Mouse (Mus musculus) layer of hippocampus, adult 11-12 months (tissue): ENCODE results near the gene Rap2b.

Experiments
- DNase-seq: peaks from one replicate; pipeline ENCODE4 v3.0.0; 2022; ENCODE audit warnings: low spot score

The Rap2b gene

DNA sequence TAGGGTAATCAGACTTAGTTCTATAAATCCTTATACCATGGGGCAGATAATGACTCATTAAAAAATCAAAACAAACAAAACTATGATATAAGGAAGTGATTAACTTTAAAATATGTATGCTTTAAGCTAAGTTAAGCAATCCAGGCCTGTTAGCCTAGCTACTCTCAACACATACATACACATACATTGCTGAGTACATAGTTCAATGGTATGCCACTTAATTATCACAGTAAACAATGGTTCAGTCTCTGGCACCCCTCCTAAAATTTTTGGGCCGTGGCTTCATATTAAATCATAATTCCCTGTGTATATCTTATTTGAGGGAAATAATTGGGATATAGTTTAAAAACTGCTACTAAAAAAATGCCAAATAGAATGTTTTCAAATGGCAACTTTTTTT, at the start of gene Rap2b:
Gene Rap2b, plus strand, starts transcription at position 301 of the 400 bp plus-strand sequence.
- no peak for DNase-seq

DNA sequence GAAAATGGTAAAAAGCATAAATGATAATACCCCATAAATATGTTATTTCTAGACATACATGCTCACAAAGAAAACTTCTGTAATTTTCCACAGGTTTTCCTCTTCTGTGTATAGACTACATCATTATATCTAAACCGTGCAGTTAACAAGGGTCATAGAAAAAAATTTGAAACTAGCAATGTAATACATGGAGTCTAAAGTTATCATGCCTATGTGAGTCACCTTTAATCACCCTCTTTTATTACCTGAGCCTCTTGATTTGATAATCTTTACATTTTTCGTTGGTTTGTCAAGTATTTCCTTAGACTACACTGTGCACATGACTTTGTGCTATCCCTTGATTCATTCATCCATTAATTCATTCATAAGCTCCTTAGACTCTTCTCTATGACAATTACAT, 46.4 kb upstream of the Rap2b start:
- no peak for DNase-seq

DNA sequence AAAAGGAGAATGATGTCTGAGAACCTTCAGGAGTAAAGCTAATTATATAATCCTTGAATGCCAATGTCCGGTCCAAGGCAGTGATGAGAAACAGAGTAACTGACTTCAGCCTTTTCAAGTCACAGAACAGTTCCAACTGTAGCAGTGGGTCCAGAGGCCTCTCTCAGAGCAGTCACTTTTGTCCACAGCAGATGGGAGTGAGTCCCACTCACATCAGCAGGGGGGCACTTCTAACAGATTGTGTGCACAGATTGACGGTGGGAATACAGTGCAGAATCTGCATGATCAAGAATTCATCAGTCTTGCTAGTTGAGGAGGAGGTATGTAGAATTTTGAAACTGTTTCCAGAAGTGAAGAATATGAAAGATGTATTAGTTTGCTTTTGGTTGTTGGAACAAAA, 41.4 kb upstream of the Rap2b start:
- peak; percentile 49 for DNase-seq

DNA sequence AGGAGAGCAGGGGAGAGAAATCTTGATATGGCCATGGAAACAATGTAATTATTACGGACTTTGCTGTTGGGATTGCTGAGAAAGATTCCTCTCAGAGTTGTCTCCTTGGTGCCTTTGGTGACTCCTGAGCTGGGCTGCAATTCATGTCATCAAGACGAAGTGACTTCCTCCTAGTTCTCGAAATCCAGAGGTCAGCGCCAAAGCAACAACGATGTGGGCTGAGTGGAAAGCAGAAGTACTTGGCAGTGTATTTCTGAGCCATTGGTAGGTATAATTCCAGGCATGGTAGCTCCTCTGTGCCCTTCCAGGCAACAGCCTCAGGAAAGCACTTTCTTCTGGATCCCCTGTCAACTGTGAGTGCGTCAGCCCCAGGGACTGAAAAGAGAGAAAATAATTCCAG, 39.8 kb upstream of the Rap2b start:
- no peak for DNase-seq

DNA sequence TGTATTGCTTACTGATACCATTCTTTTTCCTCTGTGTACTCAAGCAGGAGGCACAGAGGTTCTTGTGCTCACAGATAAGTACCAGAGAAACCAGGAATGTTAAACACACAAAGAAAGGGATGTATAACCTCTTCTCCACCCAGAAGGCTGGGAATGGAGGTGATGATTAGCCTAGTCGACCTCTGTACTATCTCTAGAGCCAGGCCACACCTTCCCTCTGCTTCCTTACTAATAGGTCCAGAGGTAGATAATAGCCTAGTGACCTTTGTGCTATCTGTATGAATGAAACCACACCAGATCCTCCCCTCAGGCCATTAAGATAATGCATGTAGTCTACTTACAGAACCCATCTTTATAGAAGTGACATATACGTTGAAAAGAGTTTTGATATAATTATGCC, 25.2 kb upstream of the Rap2b start:
- DNase-seq: no peak

DNA sequence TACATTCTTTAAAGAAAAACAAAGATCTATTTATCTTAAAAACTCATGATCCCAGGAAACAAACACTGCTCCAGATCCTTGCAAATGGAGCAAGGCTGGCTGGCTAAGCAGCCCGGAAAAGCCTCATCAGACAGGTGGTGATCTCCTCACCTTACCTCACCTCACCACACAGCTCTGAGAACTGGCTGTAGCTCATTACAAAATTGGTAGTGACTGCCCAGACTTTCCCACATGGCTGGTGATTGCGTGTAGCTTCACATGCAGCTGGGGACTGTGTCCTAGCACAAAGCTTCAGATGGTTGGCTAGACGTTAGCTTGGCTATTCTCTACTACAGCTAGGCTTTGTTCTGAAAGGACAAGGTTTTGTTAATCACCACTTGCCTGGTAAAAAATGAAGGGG, 24.2 kb upstream of the Rap2b start:
- DNase-seq: no peak

DNA sequence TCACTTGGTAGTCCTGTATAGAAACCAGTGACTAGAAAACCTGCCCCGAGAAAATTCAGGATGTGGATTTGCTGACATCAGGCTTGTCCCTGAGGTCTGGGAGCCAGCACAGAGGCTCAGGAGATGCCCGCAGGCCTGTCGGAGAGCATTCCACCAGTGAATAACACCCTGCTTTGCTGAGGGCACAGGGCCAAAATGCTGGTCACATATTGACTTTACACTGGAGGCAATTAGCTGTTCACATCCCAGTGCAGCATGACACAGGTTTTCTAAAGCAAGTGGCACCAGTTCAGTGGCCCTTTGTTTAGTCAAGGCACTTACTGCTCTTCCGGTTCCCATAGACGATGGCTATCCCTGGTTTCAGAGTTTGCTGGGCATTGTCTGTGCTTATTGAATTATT, 21.1 kb upstream of the Rap2b start:
- no peak for DNase-seq

DNA sequence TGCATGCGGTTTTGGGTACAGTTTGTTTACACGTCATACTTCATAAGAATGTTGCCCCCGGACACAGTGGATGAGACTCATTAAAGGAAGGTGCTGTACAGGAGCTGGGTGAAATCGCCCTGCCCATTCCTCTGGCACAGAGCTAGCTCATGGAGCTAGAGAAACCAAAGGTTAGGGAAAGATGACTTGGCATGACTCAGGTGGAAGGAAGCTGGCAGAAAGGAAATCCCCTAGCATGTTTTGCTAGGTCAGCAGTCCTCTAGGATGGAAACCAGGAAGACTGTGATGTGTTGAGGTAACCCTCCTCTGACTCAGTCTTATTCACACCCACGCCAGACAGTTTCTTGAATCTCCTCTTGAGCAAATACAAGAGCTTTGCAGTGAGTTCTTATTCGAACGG, 17.4 kb upstream of the Rap2b start:
- no peak for DNase-seq

DNA sequence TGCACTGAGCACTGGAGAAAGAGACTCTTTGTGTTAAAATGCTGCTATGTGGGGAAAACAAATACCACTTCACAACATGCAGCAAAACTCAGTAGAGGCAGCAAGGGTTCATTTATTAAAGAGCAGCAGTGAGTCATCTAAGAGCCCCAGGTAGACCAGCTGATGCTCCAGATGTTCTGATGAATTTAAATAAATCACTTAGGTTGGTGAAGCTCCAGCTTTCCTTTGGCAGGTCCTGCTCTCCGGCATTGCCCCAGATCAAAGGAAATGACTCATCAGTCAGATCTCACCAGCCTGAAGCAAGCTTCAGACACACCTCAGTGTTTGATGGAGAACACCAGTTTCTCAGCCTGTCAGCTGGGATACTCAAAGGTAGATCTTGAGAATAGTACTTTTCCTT, 15.8 kb upstream of the Rap2b start:
- DNase-seq: no peak

DNA sequence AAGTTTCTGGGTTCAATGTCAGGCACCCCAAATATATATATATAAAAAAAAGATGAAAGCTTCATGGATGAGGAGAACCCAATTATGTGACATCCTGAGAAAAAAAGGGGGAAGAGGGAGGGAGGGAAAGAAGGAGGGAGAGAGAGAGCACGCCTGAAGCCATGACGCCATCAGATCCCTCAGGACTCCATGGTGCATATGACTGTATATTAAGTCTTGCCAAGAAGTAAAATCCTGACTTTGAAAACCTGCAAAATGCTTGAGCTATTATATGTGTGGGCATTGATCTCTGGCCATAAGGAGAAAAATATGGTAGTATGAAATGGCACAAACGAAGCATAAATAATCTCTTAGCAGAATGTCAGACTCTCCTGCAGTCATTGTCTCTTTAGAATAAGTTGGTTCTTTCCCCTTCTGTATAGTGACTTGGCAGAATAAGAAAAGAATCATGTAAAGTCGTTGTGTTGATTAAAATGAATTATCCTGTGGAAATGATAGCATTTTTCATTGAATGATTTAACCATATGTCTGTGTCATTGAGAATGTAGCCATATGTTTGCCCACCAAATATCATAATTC, 13.3 kb upstream of the Rap2b start:
- no peak for DNase-seq

DNA sequence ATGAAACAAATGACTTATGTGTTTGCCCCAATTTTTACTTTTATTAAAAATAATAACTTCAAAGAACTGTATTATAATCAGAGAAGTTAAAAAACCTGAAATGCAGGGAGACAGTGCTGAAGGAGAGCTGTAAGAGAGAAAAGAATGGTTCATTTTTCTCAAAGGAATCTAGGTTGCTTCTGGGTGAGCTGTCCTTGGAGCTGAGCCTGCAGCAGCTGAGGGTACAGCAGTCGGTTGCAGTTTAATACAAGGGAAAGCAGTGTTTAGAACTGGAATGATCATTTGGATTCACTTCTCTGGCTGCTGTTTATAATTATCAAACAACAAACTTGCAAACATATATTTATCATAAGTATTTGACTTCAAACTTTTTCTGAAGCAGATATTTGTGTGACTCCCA, 12.0 kb upstream of the Rap2b start:
- no peak for DNase-seq

DNA sequence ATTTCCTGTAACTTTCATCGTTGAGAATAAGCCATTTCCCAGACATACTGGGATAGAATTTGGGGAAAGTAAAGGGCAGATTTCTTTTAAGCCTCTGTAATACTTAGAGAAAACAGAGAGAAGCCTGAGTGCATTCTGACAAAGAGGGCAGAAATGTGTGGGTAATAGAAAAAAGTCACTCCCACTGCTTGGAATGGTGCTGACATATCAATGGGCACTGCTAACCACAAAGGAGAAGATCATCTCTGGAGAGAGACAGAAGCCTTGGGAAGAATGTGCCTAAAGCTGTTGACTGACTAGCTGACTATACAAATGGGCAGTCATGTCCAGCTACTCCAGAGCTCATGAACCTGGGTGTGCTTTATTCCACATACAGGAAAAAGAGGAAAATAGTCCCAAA, 6.0 kb upstream of the Rap2b start:
- DNase-seq: no peak

DNA sequence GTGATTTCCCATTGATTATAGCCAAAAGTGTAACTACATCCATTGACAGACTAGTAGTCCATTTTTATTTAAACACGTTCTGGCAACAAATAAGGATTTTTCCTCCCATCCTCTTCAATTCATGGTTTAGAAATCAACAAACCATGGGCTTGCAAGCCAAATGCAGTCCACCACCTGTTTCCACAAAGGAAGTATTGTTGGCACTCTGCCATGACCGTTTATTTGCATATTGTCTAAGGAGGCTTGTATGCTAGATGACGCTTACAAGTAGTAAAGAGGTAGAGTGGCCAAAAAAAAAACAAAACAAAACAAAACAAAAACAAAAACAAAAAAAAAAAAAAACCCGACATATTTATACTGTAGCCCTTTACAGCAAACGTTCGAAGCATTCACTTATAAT, 3.3 kb upstream of the Rap2b start:
- no peak for DNase-seq

DNA sequence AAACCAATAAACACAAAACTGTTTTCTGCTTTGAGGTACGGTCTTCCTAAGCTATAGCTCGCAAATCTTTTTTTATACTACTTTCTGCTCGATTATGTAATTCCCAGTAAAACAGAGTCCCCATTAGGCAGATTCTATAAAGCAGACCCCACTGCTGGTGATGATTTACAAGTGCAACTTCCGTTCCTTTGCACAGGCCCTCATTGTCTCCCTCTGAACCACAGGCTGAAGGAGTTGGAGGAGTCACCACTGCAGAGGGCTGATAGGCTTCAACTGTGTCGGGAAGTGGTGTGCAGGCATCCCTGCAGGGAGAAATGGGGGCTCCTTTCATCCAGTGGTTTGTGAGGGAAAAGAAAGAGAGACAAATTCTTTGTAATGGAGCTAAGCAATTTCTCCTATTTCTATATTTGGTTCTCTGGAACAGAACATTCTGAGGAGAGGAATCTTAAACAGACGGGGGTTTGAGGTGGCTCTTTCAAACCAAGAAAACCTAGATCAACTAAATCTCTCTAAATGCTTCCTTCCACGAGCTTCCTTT, 2.6 kb upstream of the Rap2b start:
- DNase-seq: no peak

DNA sequence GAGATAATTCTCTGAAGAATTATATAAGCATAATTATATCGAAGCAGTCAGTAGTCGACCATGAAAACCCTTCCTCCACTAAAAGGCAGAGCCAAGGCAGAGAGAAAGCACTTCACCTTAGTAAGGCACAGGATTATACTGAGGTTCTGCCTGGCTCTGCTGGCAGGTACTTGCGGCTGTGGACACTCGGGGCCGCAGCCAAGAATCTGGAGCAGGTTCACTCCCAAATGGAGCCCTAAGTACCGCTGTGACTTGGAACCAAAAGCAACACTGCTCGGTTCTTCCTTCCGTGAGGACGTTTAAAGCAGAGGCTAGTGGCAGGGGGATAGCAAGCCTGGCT, 1.4 kb downstream of the Rap2b start:
- DNase-seq: no peak

DNA sequence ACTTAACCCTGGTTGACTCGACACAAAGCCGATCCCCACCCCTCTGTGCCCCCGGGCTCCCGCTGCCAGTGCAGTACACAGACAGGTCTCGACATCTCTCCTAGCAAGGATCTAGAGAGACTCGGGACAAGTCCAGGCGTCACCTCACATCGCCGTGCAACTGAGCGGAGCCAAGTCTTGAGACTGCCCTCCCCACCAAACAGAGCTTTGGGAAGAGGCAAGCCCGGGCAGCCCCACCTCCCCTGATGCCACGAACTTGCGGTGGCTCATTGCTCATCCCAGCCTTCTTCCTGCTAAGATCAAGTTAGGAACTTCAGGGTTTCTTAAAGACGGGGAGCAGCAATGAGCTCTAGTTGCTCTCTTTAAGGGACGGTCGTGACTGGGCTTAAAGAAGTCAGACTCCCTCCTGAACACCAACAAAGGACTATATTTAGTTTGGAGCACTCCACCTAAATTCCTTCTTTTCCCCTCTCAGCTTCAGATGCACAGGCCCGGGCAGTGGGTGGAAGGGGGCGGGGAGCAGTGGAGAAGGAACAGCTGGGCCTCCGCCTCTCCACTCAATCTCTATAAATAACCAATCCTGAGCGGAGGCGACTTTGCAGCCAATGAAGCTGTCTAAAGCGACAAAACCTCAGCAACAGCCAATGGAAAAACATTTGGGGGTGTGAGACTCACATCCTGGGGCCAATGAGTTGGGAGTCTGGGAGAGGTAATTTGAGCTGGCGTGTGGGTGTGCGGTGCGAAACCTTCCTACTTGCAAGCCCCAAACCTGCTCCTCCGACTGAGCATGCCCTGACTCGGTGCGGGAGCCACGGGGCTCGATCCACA, 1.9 kb downstream of the Rap2b start:
- peak; percentile 94 for DNase-seq

DNA sequence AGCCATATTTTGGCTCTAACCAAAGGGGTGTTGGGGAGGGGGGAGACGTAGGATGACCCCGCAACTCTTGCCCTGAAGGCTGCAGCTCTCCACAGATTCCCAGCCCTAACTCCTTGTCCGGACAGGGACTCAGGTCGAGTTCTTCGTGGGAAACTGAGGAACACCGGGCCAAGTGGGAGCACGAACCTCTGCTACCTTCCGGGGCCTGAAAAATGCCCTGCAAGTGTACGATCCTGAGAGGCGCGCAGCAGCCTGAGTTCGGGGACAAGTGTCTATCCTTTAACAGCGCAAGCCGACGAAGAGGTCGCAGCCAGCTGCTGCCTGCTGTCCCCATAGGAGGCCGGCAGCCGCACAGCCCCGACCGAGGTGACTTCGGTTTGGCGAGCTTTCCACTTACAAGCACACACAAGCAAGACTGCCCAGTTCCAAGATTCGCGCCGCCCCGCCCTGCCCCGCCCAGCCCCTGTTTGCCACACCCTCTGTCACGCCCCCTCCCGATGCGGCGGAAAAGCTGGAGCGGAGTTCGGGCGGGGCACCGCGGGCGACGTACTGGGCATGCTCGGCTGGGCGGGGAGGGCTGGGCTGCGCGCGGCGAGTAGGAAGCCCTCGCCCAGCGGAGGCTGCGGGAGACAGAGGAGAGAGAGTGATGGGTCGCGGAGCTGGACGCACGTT, 2.7 kb downstream of the Rap2b start:
- DNase-seq: peak; percentile 94

DNA sequence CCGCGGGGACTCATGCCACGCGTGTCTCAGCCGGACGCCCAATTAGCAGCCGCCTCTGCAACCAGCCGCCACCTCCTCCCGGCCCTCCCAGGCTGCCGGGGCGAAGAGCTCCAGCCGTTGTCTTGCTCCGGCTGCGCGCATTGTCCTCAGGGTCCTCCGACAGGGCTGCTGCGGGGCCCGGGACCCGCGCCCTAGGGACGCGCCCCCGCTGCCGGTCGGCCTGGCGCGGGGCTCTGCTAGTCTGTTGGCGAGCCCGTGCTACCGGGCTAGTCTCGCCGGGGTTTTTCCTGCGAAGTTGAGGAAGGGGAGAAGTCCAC, 3.2 kb downstream of the Rap2b start:
- DNase-seq: no peak

DNA sequence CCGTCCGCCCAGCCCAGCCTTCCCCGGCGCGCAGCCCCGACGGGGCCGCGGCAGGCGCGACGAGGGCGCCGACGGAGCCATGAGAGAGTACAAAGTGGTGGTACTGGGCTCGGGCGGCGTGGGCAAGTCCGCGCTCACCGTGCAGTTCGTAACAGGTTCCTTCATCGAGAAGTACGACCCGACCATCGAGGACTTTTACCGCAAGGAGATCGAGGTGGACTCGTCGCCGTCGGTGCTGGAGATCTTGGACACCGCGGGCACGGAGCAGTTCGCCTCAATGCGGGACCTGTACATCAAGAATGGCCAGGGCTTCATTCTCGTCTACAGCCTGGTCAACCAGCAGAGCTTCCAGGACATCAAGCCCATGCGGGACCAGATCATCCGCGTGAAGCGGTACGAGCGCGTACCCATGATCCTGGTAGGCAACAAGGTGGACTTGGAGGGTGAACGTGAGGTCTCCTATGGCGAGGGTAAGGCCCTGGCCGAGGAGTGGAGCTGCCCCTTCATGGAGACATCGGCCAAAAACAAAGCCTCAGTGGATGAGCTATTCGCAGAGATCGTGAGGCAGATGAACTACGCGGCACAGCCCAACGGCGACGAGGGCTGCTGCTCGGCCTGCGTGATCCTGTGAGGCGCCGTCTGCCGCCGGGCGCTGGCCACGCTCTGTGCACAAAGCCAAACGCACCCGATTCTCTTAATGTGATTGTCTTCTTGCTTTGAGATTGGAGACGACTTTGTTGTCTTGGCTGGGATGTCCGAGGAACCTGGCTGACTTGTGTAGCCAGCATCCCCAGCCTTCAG, 3.7 kb downstream of the Rap2b start:
- peak; percentile 40 for DNase-seq

DNA sequence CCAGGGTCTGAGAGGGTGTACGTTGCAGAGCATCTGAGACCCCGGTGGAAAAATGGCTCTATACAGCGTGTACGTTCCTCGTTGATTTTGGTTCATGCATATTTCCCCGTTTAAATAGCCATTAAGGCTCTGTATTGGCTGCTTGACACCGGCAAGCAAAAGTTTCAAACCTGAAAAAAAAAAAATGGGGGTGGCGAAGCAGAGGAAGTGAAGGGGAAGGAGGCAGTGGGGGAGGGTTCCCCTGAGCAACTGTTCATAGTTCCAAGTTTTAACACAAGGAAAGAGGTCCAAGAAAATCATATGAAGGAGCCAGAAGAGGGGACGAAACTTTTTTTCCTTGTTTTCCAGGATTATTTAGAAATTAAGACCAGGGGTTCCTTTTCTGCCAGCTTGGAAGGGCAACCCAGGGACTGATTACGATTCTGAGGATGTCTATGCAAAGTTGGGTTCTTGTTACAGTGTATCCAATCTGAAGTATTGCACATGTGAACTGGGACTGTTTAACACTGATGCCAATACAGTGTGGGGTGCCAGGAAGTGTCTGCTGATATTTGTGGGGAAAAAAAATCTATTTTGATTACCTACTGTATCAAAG, 4.4 kb downstream of the Rap2b start, which contains the start of gene B430305J03Rik:
Gene B430305J03Rik, minus strand, starts transcription at position 173 of the 595 bp plus-strand sequence.
- peak; percentile 17 for DNase-seq

DNA sequence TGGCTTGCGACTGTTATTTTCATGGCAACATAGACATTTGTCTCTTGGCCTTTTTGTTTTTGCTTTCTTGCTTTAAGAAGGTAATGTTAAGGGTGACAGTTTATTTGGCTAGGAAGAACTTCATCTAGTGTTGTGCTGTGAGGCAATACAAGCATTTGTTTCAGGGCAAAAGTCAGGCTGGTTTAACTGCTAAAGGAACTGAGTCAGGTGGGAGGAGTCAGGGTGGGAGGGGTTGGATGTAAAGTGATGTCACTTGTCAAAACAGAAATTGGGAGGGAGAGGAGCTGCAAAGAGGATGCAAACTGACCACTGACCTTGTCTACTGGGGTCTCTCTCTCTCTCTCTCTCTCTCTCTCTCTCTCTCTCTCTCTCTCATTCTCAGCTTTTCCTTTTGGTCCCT, 7.0 kb downstream of the Rap2b start:
- DNase-seq: no peak

DNA sequence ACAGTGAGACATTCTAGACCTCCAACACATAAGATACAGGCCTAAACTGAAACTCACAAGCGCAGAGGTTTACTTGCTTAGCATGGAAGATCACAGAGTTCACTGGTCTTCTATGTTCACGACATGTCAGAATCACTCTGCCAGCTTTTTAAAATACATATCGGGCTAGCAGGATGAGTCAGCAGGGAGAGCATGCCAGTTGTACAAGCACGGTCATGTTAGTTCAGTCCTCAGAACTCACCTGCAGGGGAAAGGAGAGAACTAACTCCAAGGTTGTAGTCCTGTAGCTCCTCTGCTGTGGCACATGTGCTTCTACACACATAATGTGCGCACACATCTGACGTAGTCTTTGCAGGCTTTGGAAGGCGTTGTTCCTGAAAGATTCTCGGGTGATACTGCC, 14.6 kb downstream of the Rap2b start:
- no peak for DNase-seq
